Mouse (Mus musculus): ENCODE data around the gene Gabbr2. TPM values are rescaled to one million over a fixed set of nuclear protein-coding genes. Genes with fewer than 3 reads are reported as not detected.
"Not testable (repeated sequence)": the region's sequence is repeated elsewhere in the genome, so short reads cannot be mapped to it uniquely, and the experiment has no call there.

Gabbr2 gene
- polyA plus RNA-seq, 1 experiment from 2014 or later = 0.12 TPM

DNA sequence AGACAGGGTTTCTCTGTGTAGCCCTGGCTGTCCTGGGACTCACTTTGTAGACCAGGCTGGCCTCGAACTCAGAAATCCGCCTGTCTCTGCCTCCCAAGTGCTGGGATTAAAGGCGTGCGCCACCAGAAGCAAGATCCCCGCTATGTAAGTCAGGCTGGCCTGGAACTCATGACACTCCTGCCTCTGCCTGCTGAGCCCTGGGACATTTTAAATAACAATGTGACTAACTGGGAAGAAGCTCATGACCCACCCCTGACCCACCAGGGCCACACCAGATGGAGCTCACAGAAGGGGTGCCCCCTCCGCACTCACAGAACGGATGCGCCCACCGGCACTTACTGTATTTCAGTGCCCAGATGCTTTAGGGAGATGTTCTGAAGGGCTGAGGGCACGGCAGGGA lies 354.4 kb downstream of the Gabbr2 start:
- 93% methylated on average over 10 of the region's 10 CpGs for WGBS

DNA sequence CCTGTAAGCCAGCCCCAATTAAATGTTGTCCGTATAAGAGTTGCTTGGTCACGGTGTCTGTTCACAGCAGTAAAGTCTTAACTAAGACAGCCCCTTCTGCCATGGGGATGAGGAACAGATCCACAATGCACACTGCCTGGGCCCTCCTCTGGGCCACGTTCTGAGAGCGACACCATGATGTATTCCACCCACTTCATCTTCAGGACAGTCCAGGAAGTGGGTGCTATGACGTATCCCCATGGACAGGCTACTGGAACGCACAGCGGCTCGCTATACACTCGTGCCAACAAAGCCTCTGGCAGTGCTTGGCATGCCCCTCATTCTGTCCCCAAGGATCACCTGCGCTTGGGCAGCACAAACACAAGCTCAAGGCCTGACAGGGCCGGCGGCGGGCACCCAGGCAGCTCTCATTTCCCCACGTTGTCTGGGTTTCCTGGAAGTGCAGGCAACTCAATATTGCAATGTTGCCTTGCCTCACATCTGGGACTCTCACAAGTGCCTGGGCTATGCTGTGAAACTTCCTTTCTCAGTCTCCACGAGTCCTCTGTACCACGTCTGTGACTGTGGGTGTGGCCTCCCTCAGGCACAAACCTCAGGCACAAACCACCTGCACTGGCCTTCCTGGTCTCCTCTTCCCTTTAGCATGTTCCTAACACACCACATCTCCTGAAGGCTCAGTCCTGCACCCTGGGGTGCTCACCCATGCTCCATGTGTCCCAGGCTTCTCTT lies 355.8 kb downstream of the Gabbr2 start:
- Histone ChIP-seq H3K4me3 (no peak overlapping the region), H3K27me3 (ENCODE audit: low read depth, poor library complexity, severe bottlenecking) (no peaks in the 10 kb centered on the region), H3K9me3 (replicated peaks) (no peaks in the 10 kb centered on the region), H3K4me1 (no peaks in the 10 kb centered on the region), H3K36me3 (no peaks in the 10 kb centered on the region), H3K27ac (replicated peaks) (no peak overlapping the region)
- 89% methylated on average over 16 of the region's 16 CpGs for WGBS
- DNase-seq (ENCODE audit: low spot score) = no peak

More for the DNA sequence above, 354.4 kb downstream of the Gabbr2 start:
- not testable (repeated sequence) for H3K27ac ChIP-seq (replicated peaks); H3K4me1 ChIP-seq; H3K9me3 ChIP-seq (replicated peaks); H3K4me3 ChIP-seq; H3K27me3 ChIP-seq (ENCODE audit: low read depth, poor library complexity, severe bottlenecking); H3K36me3 ChIP-seq; DNase-seq (ENCODE audit: low spot score)

GRCm38 (mm10) chr4:46634881-46635280 lies 356.8 kb downstream of the Gabbr2 start:
- Histone ChIP-seq H3K36me3 (no peaks in the 10 kb centered on the region), H3K27ac (replicated peaks) (no peak overlapping the region), H3K27me3 (ENCODE audit: low read depth, poor library complexity, severe bottlenecking) (no peaks in the 10 kb centered on the region), H3K4me3 (no peak overlapping the region), H3K9me3 (replicated peaks) (no peaks in the 10 kb centered on the region), H3K4me1 (0 out of 2 replicates have a peak, but pooled peaks cover under 1% of the 10 kb centered on the region)
- DNase-seq (ENCODE audit: low spot score) = no peak
- WGBS = 58% methylated on average over 6 of the region's 6 CpGs

- not testable (repeated sequence) for H3K27me3 ChIP-seq (ENCODE audit: low read depth, poor library complexity, severe bottlenecking); DNase-seq (ENCODE audit: low spot score); H3K4me3 ChIP-seq; H3K9me3 ChIP-seq (replicated peaks); H3K27ac ChIP-seq (replicated peaks); H3K36me3 ChIP-seq
- peaks cover 11% of the 10 kb centered on the region for H3K4me1 ChIP-seq
- WGBS = 80% methylated on average over 6 of the region's 6 CpGs
Observed at GRCm38 (mm10) chr4:46633565-46633964, 358.1 kb downstream of the Gabbr2 start.

DNA sequence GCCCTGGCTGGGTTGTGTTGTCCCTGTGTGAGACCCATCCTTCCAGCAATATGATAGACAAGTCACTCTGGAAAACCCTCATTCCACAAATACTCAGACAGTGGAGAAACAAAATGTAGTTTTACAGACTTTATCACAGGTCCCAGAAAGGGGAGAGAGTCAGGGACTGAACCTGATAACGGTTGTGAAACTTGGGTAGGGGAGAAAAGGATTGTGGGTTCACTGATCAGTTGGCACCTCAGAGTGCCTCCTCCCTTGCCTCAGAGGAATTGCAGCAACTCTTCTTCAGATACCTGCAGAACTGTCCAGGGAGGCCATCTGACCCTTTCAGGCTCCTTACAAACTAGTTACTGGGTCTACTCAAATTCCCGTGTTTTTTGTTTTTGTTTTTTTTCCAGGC lies 359.2 kb downstream of the Gabbr2 start:
- Histone ChIP-seq H3K36me3 (no peaks in the 10 kb centered on the region), H3K27me3 (ENCODE audit: low read depth, poor library complexity, severe bottlenecking) (no peaks in the 10 kb centered on the region), H3K4me3 (no peak overlapping the region), H3K9me3 (replicated peaks) (no peaks in the 10 kb centered on the region), H3K4me1 (peaks cover 11% of the 10 kb centered on the region), H3K27ac (replicated peaks) (no peak overlapping the region)
- 75% methylated on average over 2 of the region's 2 CpGs for WGBS
- DNase-seq (ENCODE audit: low spot score) = no peak

- Histone ChIP-seq H3K36me3 (no peaks in the 10 kb centered on the region), H3K27me3 (ENCODE audit: low read depth, poor library complexity, severe bottlenecking) (no peaks in the 10 kb centered on the region), H3K4me1 (peaks cover 11% of the 10 kb centered on the region), H3K9me3 (replicated peaks) (no peaks in the 10 kb centered on the region), H3K27ac (replicated peaks) (no peak overlapping the region), H3K4me3 (no peak overlapping the region)
- no peak for DNase-seq (ENCODE audit: low spot score)
- 60% methylated on average over 9 of the region's 9 CpGs for WGBS
Observed at GRCm38 (mm10) chr4:46630390-46630789, 361.3 kb downstream of the Gabbr2 start.

- peaks cover 11% of the 10 kb centered on the region for H3K4me1 ChIP-seq
- H3K27me3 ChIP-seq (ENCODE audit: low read depth, poor library complexity, severe bottlenecking) = no peaks in the 10 kb centered on the region
- no peaks in the 10 kb centered on the region for H3K36me3 ChIP-seq
- 58% methylated on average over 9 of the region's 9 CpGs for WGBS
- no peak overlapping the region for H3K27ac ChIP-seq (replicated peaks)
- no peaks in the 10 kb centered on the region for H3K9me3 ChIP-seq (replicated peaks)
- H3K4me3 ChIP-seq = no peak overlapping the region
- no peak for DNase-seq (ENCODE audit: low spot score)
Observed at GRCm38 (mm10) chr4:46628873-46629272, 362.8 kb downstream of the Gabbr2 start.

DNA sequence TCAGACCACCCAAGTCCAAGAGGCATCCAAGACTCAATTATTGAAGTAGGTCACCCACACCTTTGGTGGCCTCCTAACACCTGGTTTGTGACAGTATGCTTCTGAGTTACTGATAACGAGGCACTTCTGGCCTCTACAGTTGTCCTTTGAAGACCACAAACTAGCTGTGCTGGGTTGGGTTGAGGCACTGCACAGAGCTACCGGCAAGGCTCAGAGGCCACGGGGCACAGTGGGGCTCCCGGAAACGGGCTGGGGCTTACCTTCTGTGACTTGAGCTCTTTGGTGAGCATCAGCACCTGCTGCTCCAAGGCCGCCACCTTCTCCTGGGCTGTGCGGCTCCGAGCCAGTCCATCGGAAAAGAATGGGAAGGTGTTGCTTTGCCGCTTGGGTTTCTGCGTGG lies 363.6 kb downstream of the Gabbr2 start:
- 84% methylated on average over 11 of the region's 11 CpGs for WGBS
- Histone ChIP-seq H3K4me3 (no peak overlapping the region), H3K27me3 (ENCODE audit: low read depth, poor library complexity, severe bottlenecking) (no peaks in the 10 kb centered on the region), H3K27ac (replicated peaks) (no peak overlapping the region), H3K9me3 (replicated peaks) (no peaks in the 10 kb centered on the region), H3K36me3 (no peaks in the 10 kb centered on the region), H3K4me1 (peaks cover 11% of the 10 kb centered on the region)
- no peak for DNase-seq (ENCODE audit: low spot score)

DNA sequence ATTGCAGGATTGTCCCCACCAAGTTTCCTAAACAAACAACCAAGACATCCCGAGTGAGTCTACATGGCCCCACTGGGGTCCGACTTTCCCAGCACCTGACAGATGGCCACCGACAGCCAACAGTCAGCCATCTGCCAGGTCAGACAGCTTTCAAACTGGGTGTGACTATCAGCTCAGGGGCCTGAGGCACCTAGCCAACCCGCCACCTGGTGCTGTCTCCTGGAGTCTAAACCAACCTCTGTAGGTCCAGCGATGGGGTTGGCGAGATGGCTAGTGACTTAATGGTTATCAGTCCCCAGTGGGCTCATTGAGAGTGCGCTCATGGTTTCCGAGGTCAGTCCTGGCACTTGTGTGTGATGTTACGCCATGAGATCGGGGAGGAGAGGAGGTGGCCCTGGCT lies 366.6 kb downstream of the Gabbr2 start:
- no peaks in the 10 kb centered on the region for H3K9me3 ChIP-seq (replicated peaks)
- H3K4me3 ChIP-seq = no peak overlapping the region
- peaks cover 15% of the 10 kb centered on the region for H3K27me3 ChIP-seq (ENCODE audit: low read depth, poor library complexity, severe bottlenecking)
- 90% methylated on average over 10 of the region's 10 CpGs for WGBS
- H3K27ac ChIP-seq (replicated peaks) = no peak overlapping the region
- H3K36me3 ChIP-seq = no peaks in the 10 kb centered on the region
- no peak for DNase-seq (ENCODE audit: low spot score)
- H3K4me1 ChIP-seq = peaks cover 22% of the 10 kb centered on the region

- H3K9me3 ChIP-seq (replicated peaks) = no peaks in the 10 kb centered on the region
- no peaks in the 10 kb centered on the region for H3K36me3 ChIP-seq
- H3K4me3 ChIP-seq = no peak overlapping the region
- 87% methylated on average over 5 of the region's 5 CpGs for WGBS
- peaks cover 14% of the 10 kb centered on the region for H3K4me1 ChIP-seq
- DNase-seq (ENCODE audit: low spot score) = no peak
- no peak overlapping the region for H3K27ac ChIP-seq (replicated peaks)
- peaks cover 26% of the 10 kb centered on the region for H3K27me3 ChIP-seq (ENCODE audit: low read depth, poor library complexity, severe bottlenecking)
Observed at GRCm38 (mm10) chr4:46623007-46623406, 368.7 kb downstream of the Gabbr2 start.

DNA sequence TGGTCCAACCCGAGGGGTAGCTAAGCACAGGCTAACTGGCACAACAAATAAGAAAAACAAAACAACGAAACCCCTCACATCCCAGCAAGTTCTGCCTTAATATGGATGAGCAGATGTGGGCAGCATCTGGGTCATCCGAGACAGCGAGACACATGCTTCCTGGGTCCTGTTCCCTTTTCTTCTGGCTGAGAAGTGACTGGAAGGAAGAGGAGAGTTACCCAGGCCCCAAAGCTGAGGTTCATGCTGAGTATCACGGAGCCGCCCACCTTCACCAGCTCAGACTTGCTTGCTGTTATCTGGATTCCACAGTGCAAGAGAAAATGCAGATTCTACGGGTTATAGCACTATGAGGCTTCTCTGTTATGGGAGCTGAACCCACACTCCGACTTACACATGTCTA lies 370.7 kb downstream of the Gabbr2 start:
- Histone ChIP-seq H3K9me3 (replicated peaks) (no peaks in the 10 kb centered on the region), H3K36me3 (no peaks in the 10 kb centered on the region), H3K4me3 (peak overlapping the region; percentile 50), H3K27me3 (ENCODE audit: low read depth, poor library complexity, severe bottlenecking) (peaks cover 26% of the 10 kb centered on the region), H3K27ac (replicated peaks) (no peak overlapping the region; the same call in 1 of the 2 replicates), H3K4me1 (peaks cover 14% of the 10 kb centered on the region)
- WGBS = 82% methylated on average over 8 of the region's 8 CpGs
- no peak for DNase-seq (ENCODE audit: low spot score)

- Histone ChIP-seq H3K4me1 (peaks cover 14% of the 10 kb centered on the region), H3K36me3 (no peaks in the 10 kb centered on the region), H3K27ac (replicated peaks) (peak overlapping the region; percentile 72), H3K9me3 (replicated peaks) (no peaks in the 10 kb centered on the region), H3K4me3 (peak overlapping the region; percentile 50), H3K27me3 (ENCODE audit: low read depth, poor library complexity, severe bottlenecking) (peaks cover 32% of the 10 kb centered on the region)
- 7% methylated on average over 23 of the region's 23 CpGs for WGBS
- peak; percentile 65 for DNase-seq (ENCODE audit: low spot score)
Observed at GRCm38 (mm10) chr4:46620330-46620729, 371.3 kb downstream of the Gabbr2 start.

GRCm38 (mm10) chr4:46618196-46618817 lies 373.4 kb downstream of the Gabbr2 start:
- peaks cover 48% of the 10 kb centered on the region for H3K27me3 ChIP-seq (ENCODE audit: low read depth, poor library complexity, severe bottlenecking)
- 66% methylated on average over 11 of the region's 11 CpGs for WGBS
- DNase-seq (ENCODE audit: low spot score) = no peak
- H3K4me3 ChIP-seq = no peak overlapping the region
- peaks cover 14% of the 10 kb centered on the region for H3K4me1 ChIP-seq
- H3K27ac ChIP-seq (replicated peaks) = no peak overlapping the region
- H3K9me3 ChIP-seq (replicated peaks) = no peaks in the 10 kb centered on the region
- H3K36me3 ChIP-seq = no peaks in the 10 kb centered on the region

Measured in midbrain, embryonic 10.5 days (tissue).